Mouse (Mus musculus) G1E-ER4 (cell line): ENCODE results near the gene Nr4a1. TPM values are rescaled to one million over a fixed set of nuclear protein-coding genes. Genes with fewer than 3 reads are reported as not detected.

Experiments
- GATA1 ChIP-seq: IDR thresholded peaks from one replicate; pipeline ENCODE4 v1.8.0; 2012; ENCODE audit warnings: low read length, inconsistent platforms
- polyA plus RNA-seq: library from polyadenylated mRNA; stranded (reverse); fragments of >175 nt; gene quantifications from 2 replicates; pipeline ENCODE4 v1.2.3, GENCODE M21; 2012

Nr4a1 gene
- polyA plus RNA-seq, 1 experiment: not detected

DNA sequence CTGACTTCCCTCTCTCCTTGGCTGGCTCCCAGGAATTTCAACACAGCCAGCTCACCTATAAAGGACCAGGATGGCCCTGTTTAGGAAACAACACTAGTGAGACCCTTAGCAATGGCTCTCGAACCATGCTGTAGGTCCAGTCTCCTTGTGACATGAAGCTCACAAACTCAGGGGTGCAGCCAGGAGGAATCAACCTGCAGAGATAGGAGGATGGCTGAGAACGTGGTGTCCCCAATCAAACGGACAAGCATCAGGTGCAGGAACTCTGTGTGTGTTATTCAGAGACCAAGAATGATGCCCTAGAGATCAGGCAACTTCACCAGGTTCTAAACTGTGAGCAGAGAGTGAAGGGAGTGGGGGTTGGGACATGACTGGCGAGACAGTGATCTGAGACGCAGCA is 68.0 kb downstream of the Nr4a1 start:
- TF ChIP-seq GATA1: no peak

DNA sequence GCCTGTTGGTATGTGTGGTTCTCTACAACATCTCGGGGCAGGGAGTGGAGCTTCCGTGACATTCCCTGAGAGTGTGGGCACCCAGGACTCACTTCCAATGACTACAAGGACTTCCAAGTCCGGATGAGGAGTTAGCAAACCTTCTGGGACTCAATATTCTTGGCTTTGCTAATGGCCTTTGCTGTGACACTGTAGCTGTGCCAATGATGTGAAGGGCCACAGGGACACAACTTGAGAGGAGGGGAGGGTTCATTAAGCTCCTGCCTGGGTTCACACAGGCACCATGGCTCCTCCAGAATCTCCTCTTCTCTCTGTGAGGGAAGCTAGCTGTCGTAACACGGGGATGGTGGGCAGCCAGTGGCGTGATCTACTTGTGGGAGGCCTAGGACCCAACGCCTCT is 68.6 kb downstream of the Nr4a1 start:
- TF ChIP-seq GATA1: no peak

DNA sequence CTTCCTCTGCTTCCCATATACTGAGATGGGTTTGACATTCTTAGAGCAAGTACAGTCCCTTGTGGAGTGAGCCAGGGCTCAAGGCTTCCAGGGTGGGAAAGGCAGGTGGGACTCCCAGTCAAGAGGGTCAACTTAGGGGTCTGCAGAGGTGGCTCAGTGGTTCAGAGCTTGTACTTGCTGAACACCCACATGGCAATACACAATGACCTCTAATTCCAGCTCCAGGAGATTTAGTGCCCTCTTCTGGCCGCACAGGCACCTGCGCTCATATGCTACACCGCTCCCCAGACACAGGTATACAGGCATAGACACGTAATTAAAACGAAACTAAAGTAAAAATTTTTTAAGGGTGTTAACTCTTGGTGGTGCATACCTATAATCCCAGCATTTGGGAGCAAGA is 69.4 kb downstream of the Nr4a1 start:
- no peak for TF ChIP-seq GATA1

Other genes starting within 250 kb of the Nr4a1 start
- not detected in 2 replicates for gene Gm47841, start 206.9 kb upstream of the Nr4a1 start, polyA plus RNA-seq
- not detected in 2 replicates for gene Fignl2, start 175.7 kb upstream of the Nr4a1 start, polyA plus RNA-seq
- gene Ankrd33, start 138.5 kb upstream of the Nr4a1 start, polyA plus RNA-seq: not detected in 2 replicates
- gene Acvrl1, start 125.7 kb upstream of the Nr4a1 start, polyA plus RNA-seq: not detected in 2 replicates
- not detected in 2 replicates for gene Acvr1b, start 80.2 kb upstream of the Nr4a1 start, polyA plus RNA-seq
- gene Grasp, start 30.1 kb upstream of the Nr4a1 start, polyA plus RNA-seq: not detected in 2 replicates
- 39.0 and 53.7 TPM in 2 replicates for gene Atg101, start 30.0 kb downstream of the Nr4a1 start, polyA plus RNA-seq
- gene 6030408B16Rik, start 38.9 kb downstream of the Nr4a1 start, polyA plus RNA-seq: not detected in 2 replicates
- gene Krt80, start 115.9 kb downstream of the Nr4a1 start, polyA plus RNA-seq: not detected in 2 replicates
- gene Krt7, start 156.8 kb downstream of the Nr4a1 start, polyA plus RNA-seq: not detected in 2 replicates
- gene Krt87, start 184.5 kb downstream of the Nr4a1 start, polyA plus RNA-seq: not detected in 2 replicates
- not detected in 2 replicates for gene Krt88, start 193.5 kb downstream of the Nr4a1 start, polyA plus RNA-seq
- not detected in 2 replicates for gene Krt81, start 209.5 kb downstream of the Nr4a1 start, polyA plus RNA-seq
- gene Krt86, start 219.2 kb downstream of the Nr4a1 start, polyA plus RNA-seq: not detected in 2 replicates
- gene Krt83, start 237.2 kb downstream of the Nr4a1 start, polyA plus RNA-seq: not detected in 2 replicates